In genomic region chr7:137783954-137784353, GRCm38 (mm10) we compare ENCODE assay signal across 7 mouse cellular contexts.
DNase-seq lines count a peak whose midpoint lies in the region; ATAC-seq and TF ChIP-seq lines count a peak whose summit lies in the region.

No protein-coding gene starts in this region.

- H3K9ac ChIP-seq in kidney, embryonic 16.5 days (replicated peaks; ENCODE audit: low read length), result no peak overlapping the region
- H3K9ac ChIP-seq in CH12.LX (ENCODE audit: insufficient read depth, low read depth) (no peak overlapping the region), MEL (ENCODE audit: control insufficient read depth, low read depth, low read length, poor library complexity, severe bottlenecking) (no peak overlapping the region)
- no peak overlapping the region for H3K9ac ChIP-seq in stomach, postnatal 0 days (ENCODE audit: low read length)

- dilution Hi-C loops in CH12.LX (cut with MboI; ENCODE audit: extremely low pct_ligation_motif_present, extremely low pct_unique_long_range_greater_than_20kb, low sequenced_read_pairs), result no loop called here

- no peaks in the 10 kb centered on the region for H3K79me2 ChIP-seq in CH12.LX (replicated peaks; ENCODE audit: control insufficient read depth, extremely low read depth, insufficient read depth, poor library complexity, severe bottlenecking)
- H3K79me2 ChIP-seq in MEL (ENCODE audit: control insufficient read depth, insufficient read depth, low read length, poor library complexity), result no peaks in the 10 kb centered on the region

- peak; percentile 46 for DNase-seq in kidney, adult 2 months
- peak; percentile 34 for DNase-seq in CH12.LX (ENCODE audit: extremely low read depth)
- peak; percentile 6 for DNase-seq in MEL (ENCODE audit: low read depth, low spot score)
- DNase-seq in embryonic facial prominence, embryonic 10.5 days (ENCODE audit: low spot score), result peak; percentile 60
- peak; percentile 11 for DNase-seq in layer of hippocampus, adult 9-11 months
- peak; percentile 52 for DNase-seq in stomach, postnatal 0 days (ENCODE audit: low spot score)

- H3K4me2 ChIP-seq in kidney, embryonic 16.5 days (replicated peaks; ENCODE audit: low read depth, low read length), result no peak overlapping the region
- no peak overlapping the region for H3K4me2 ChIP-seq in CH12.LX (ENCODE audit: insufficient read depth, low read depth, poor library complexity, severe bottlenecking)
- no peak overlapping the region for H3K4me2 ChIP-seq in stomach, postnatal 0 days (replicated peaks; ENCODE audit: low read depth)

- H3K9me3 ChIP-seq in kidney, embryonic 16.5 days (ENCODE audit: low read length), result no peaks in the 10 kb centered on the region; the same call in 1 of the 2 replicates
- peaks cover 4% of the 10 kb centered on the region for H3K9me3 ChIP-seq in CH12.LX (replicated peaks; ENCODE audit: low read length)
- no peaks in the 10 kb centered on the region for H3K9me3 ChIP-seq in MEL (replicated peaks; ENCODE audit: insufficient read depth, low read length)
- no peaks in the 10 kb centered on the region for H3K9me3 ChIP-seq in embryonic facial prominence, embryonic 10.5 days
- H3K9me3 ChIP-seq in stomach, postnatal 0 days (ENCODE audit: control insufficient read depth, low read length), result no peaks in the 10 kb centered on the region

- no peak overlapping the region for H3K27ac ChIP-seq in kidney, adult 2 months (ENCODE audit: insufficient read depth, low read depth, low read length)
- no peak overlapping the region for H3K27ac ChIP-seq in kidney, embryonic 16.5 days (ENCODE audit: low read length)
- no peak overlapping the region for H3K27ac ChIP-seq in CH12.LX (ENCODE audit: insufficient read depth, low read depth)
- no peak overlapping the region for H3K27ac ChIP-seq in MEL (ENCODE audit: control insufficient read depth, low read depth, low read length)
- no peak overlapping the region for H3K27ac ChIP-seq in embryonic facial prominence, embryonic 10.5 days (replicated peaks)
- no peak overlapping the region for H3K27ac ChIP-seq in stomach, postnatal 0 days (replicated peaks)

- H3K27me3 ChIP-seq in kidney, adult 2 months (replicated peaks; ENCODE audit: control insufficient read depth, insufficient read depth, low read length), result no peaks in the 10 kb centered on the region
- no peaks in the 10 kb centered on the region for H3K27me3 ChIP-seq in kidney, embryonic 16.5 days (ENCODE audit: insufficient read depth, low read length)
- H3K27me3 ChIP-seq in CH12.LX (replicated peaks) (peaks cover 74% of the 10 kb centered on the region), MEL (ENCODE audit: control insufficient read depth in 1 of 2, insufficient read depth in 2 of 2, low read length in 2 of 2) (no peaks in the 10 kb centered on the region)
- H3K27me3 ChIP-seq in embryonic facial prominence, embryonic 10.5 days (replicated peaks; ENCODE audit: low read depth, poor library complexity, severe bottlenecking), result no peaks in the 10 kb centered on the region
- H3K27me3 ChIP-seq in stomach, postnatal 0 days (ENCODE audit: control insufficient read depth, insufficient read depth, low read length), result no peaks in the 10 kb centered on the region

- in situ Hi-C loops in CH12.LX (cut with MboI; ENCODE audit: low pct_ligation_motif_present, low pct_unique_long_range_greater_than_20kb, low sequenced_read_pairs), result loop anchor here (10.0 kb wide), 2 partner anchors 179 to 299 kb away; no protein-coding TSS in a partner anchor

- H3K4me1 ChIP-seq in kidney, adult 2 months (ENCODE audit: control insufficient read depth, insufficient read depth, low read length), result no peaks in the 10 kb centered on the region
- no peaks in the 10 kb centered on the region for H3K4me1 ChIP-seq in kidney, embryonic 16.5 days (ENCODE audit: insufficient read depth, low read length)
- no peaks in the 10 kb centered on the region for H3K4me1 ChIP-seq in CH12.LX (ENCODE audit: control insufficient read depth in 1 of 2, insufficient read depth in 2 of 2)
- H3K4me1 ChIP-seq in MEL (ENCODE audit: control insufficient read depth in 1 of 2, insufficient read depth in 2 of 2, low read length in 2 of 2), result no peaks in the 10 kb centered on the region
- H3K4me1 ChIP-seq in embryonic facial prominence, embryonic 10.5 days, result no peaks in the 10 kb centered on the region
- H3K4me1 ChIP-seq in stomach, postnatal 0 days (replicated peaks; ENCODE audit: control insufficient read depth, insufficient read depth), result no peaks in the 10 kb centered on the region

- H3K36me3 ChIP-seq in kidney, adult 2 months (ENCODE audit: control insufficient read depth, insufficient read depth, low read length), result no peaks in the 10 kb centered on the region
- H3K36me3 ChIP-seq in kidney, embryonic 16.5 days (ENCODE audit: insufficient read depth, low read length), result no peaks in the 10 kb centered on the region
- H3K36me3 ChIP-seq in CH12.LX (replicated peaks in 1 of 2; ENCODE audit: control insufficient read depth in 1 of 2, insufficient read depth in 1 of 2, low read length in 1 of 2) (no peaks in the 10 kb centered on the region), MEL (ENCODE audit: control insufficient read depth in 1 of 2, insufficient read depth in 2 of 2, low read length in 2 of 2) (no peaks in the 10 kb centered on the region)
- no peaks in the 10 kb centered on the region for H3K36me3 ChIP-seq in embryonic facial prominence, embryonic 10.5 days (replicated peaks)
- H3K36me3 ChIP-seq in stomach, postnatal 0 days (ENCODE audit: control insufficient read depth, insufficient read depth, low read length), result no peaks in the 10 kb centered on the region

- no peak for TF ChIP-seq EP300 in CH12.LX (IDR thresholded peaks at IDR 0.05; ENCODE audit: low read length)
- TF ChIP-seq EP300 in MEL (IDR thresholded peaks at IDR 0.05; ENCODE audit: low read depth in 1 of 2, low read length in 2 of 2), result no peak
- TF ChIP-seq EP300 in stomach, postnatal 0 days (optimal IDR thresholded peaks at IDR 0.05), result no peak

- no peak overlapping the region for H3K4me3 ChIP-seq in kidney, adult 2 months (ENCODE audit: insufficient read depth, low read depth, low read length)
- H3K4me3 ChIP-seq in kidney, embryonic 16.5 days (ENCODE audit: low read length), result no peak overlapping the region
- H3K4me3 ChIP-seq in CH12.LX (replicated peaks in 1 of 3; ENCODE audit: low read depth in 2 of 3, low read length in 2 of 3, poor library complexity in 1 of 3) (no peak overlapping the region), MEL (ENCODE audit: control insufficient read depth in 1 of 2, insufficient read depth in 1 of 2, low read depth in 2 of 2, low read length in 2 of 2) (no peak overlapping the region)
- H3K4me3 ChIP-seq in embryonic facial prominence, embryonic 10.5 days, result no peak overlapping the region
- no peak overlapping the region for H3K4me3 ChIP-seq in stomach, postnatal 0 days (ENCODE audit: low read depth, low read length)

- TF ChIP-seq RAD21 in CH12.LX (IDR thresholded peaks at IDR 0.05; ENCODE audit: low read depth, low read length), result peak; percentile 45
- TF ChIP-seq RAD21 in MEL (IDR thresholded peaks at IDR 0.05; ENCODE audit: low read depth, low read length), result no peak

- peak; percentile 70 for TF ChIP-seq CTCF in kidney, adult 2 months (conservative IDR thresholded peaks at IDR 0.05; ENCODE audit: insufficient read depth, insufficient read length, low read depth, low read length)
- TF ChIP-seq CTCF in CH12.LX (conservative IDR thresholded peaks at IDR 0.05 in 1 of 2, IDR thresholded peaks at IDR 0.05 in 1 of 2; ENCODE audit: low read depth in 2 of 2, low read length in 2 of 2) (peak; percentile 59 to 72), MEL (IDR thresholded peaks at IDR 0.05 in 2 of 3, conservative IDR thresholded peaks at IDR 0.05 in 1 of 3; ENCODE audit: control insufficient read depth in 1 of 3, insufficient read depth in 1 of 3, low read depth in 2 of 3, low read length in 3 of 3, poor library complexity in 1 of 3, severe bottlenecking in 1 of 3) (peak in 2 of 3 experiments; percentile 28 to 44; a peak in 5 of 6 replicates)
- TF ChIP-seq CTCF in stomach, postnatal 0 days (IDR thresholded peaks at IDR 0.05; ENCODE audit: low read depth), result peak; percentile 79

- no peak for ATAC-seq in kidney, embryonic 16.5 days (ENCODE audit: low FRiP score, low TSS enrichment)
- 0 out of 2 replicates have a peak, but pooled peaks have one; percentile 15 for ATAC-seq in stomach, postnatal 0 days (ENCODE audit: low FRiP score, low TSS enrichment)

- TF ChIP-seq POLR2A in kidney, adult 2 months (IDR thresholded peaks at IDR 0.05; ENCODE audit: low read depth, low read length), result no peak
- TF ChIP-seq POLR2A in CH12.LX (IDR thresholded peaks at IDR 0.05; ENCODE audit: low read depth, low read length), result no peak
- TF ChIP-seq POLR2A in MEL (IDR thresholded peaks at IDR 0.05; ENCODE audit: control insufficient read depth in 1 of 2, insufficient read depth in 1 of 2, low read depth in 1 of 2, low read length in 2 of 2, poor library complexity in 1 of 2), result no peak

TF ChIP-seq in CH12.LX, 34 proteins besides CTCF, POLR2A, EP300 and RAD21:
- no peak for TF ChIP-seq GABPA (IDR thresholded peaks at IDR 0.05; ENCODE audit: insufficient replicate concordance, low read depth, low read length)
- TF ChIP-seq SMC3 (IDR thresholded peaks at IDR 0.05; ENCODE audit: low read depth, low read length), result peak; percentile 78
- TF ChIP-seq ZC3H11A (IDR thresholded peaks at IDR 0.05; ENCODE audit: low read depth, low read length), result no peak

TF ChIP-seq in MEL, 35 proteins besides CTCF, POLR2A, EP300 and RAD21:
- TF ChIP-seq MYB (IDR thresholded peaks at IDR 0.05; ENCODE audit: low read depth, low read length) (no peak), SMC3 (IDR thresholded peaks at IDR 0.05; ENCODE audit: low read depth, low read length) (peak; percentile 13; the same call in 1 of the 2 replicates)

Comparison
In these comparisons a context has a peak if more than half of its experiments do, and no peak if none do; other contexts are left out.
1. DNase-seq: peak in every context shown above with its lines; median percentile 60 in embryonic facial prominence, embryonic 10.5 days; 52 in stomach, postnatal 0 days; 46 in kidney, adult 2 months; 34 in CH12.LX; 11 in layer of hippocampus, adult 9-11 months; 6 in MEL.